Mouse (Mus musculus) heart, postnatal 36 days (tissue): ENCODE data around the gene Gm18596. TPM values are rescaled to one million over a fixed set of nuclear protein-coding genes. Genes with fewer than 3 reads are reported as not detected.
"Not testable (repeated sequence)": the region's sequence is repeated elsewhere in the genome, so short reads cannot be mapped to it uniquely, and the experiment has no call there.

Experiments used
- DNase-seq, 2 experiments: peaks; one replicate each; pipeline ENCODE4 v3.0.0; 2021 to 2022
- intact Hi-C: fragments of 180-260 bp; cut with DNase I; formaldehyde crosslinking; loops from one replicate; pipeline ENCODE4 v1.15.1; 2025
- total RNA-seq, 2 experiments: library from RNA; stranded (reverse); gene quantifications; 2 replicates each; pipeline ENCODE4 v1.2.3; 2021

Gene Gm18596
- total RNA-seq, 2 experiments from 2014 or later = not detected

DNA sequence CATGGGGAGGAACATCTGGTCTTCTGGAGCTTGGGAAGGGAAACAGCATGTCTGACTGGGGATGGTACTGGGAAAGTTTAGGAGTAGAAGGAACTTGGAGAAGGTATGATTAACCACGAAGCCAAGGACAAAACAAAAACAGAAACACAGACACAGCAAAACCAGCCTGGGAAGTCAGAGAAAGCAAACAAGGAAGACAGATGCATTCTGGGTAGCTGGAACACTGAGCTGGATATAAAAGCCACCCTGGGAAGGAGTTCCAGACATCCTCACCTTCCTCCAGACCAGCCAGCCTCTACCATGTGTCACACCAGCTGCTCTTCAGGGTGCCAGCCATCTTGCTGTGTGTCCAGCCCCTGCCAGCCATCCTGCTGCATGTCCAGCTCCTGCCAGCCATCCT lies 26.9 kb downstream of the Gm18596 start, which contains the start of gene Gm10142:
Gene Gm10142 (plus strand): TSS at position 301 of the 400 bp plus-strand sequence.
- intact Hi-C loops = no loop called here

DNA sequence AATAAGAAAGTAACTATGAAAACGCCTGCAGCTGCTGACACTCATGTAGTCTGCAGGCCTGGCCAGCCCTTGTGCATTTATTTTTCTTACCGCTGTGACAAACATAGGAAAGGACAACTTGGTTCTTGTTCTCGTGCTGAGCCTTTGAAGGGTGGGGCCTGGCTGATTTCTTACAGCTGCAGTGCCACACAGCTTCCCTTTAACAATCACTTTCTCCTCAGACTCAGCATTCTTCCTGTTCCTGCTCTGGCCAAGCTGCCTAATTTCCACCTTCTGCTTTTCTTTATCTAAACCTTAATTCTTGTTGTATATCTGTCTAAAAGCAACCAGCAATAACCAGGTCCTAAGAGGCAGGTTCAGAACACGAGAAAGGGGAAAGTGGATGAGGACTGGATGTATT lies 28.7 kb downstream of the Gm18596 start:
- intact Hi-C loops = loop anchor here (5.0 kb wide), 1 partner anchor 164 kb away; no protein-coding TSS in a partner anchor

More for the DNA sequence above, 26.9 kb downstream of the Gm18596 start, which contains the start of gene Gm10142:
- no peak for DNase-seq

DNA sequence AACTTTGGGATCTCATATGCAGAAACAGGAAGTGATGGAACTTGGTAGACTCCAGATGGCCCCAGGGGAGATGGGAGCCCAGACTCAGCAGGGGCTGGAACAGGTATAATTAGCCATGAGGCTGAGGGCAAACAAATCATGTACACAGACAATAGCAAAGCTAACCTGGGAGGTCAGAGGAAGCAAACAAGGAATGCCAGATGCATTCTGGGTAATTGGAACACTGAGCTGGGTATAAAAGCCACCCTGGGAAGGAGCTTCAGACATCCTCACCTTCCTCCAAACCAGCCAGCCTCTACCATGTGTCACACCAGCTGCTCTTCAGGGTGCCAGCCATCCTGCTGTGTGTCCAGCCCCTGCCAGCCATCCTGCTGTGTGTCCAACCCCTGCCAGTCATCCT lies 31.3 kb downstream of the Gm18596 start, which contains the start of gene Gm10024:
Gene Gm10024 (plus strand): TSS at position 301 of the 400 bp plus-strand sequence.
- DNase-seq = not testable (repeated sequence)
- intact Hi-C loops = loop anchor here (5.0 kb wide), 1 partner anchor 166 kb away; no protein-coding TSS in a partner anchor

More for the DNA sequence above, 28.7 kb downstream of the Gm18596 start:
- DNase-seq = peak in 1 of 2 experiments; percentile 2

DNA sequence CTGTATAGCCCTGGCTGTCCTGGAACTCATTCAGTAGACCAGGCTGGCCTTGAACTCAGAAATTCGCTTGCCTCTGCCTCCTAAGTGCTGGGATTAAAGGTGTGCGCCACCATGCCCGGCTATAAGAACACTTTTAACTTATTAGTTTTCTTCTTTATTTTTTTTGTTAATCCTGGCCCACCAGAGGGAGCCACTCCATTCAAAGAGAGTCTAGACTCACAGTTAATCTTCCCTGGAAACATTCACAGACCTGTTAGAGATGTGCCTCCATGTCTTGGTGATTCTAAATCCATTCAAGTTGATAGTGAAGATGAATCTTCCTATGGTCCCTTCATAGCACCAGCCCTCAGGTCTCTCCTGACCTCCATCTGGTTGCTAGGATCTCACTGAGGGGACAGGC lies 32.6 kb downstream of the Gm18596 start:
- DNase-seq = no peak
- intact Hi-C loops = loop anchor here (5.0 kb wide), 1 partner anchor 167 kb away; no protein-coding TSS in a partner anchor

DNA sequence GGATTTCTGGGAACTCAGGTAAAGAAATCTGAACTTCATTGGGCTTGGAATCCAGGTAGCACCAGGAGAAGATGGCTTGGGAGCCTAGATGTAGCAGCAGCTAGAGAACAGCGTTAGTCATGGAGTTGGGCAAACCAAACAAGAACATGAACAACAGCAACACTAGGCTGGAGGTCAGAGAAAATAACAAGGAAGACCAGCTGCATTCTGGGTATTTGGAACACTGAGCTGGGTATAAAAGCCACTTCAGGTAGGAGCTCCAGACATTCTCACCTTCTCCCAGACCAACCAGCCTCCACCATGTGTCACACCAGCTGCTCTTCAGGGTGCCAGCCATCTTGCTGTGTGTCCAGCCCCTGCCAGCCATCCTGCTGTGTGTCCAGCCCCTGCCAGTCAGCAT lies 36.1 kb downstream of the Gm18596 start, which contains the start of gene Gm10272:
Gene Gm10272 (plus strand): TSS at position 301 of the 400 bp plus-strand sequence.
- intact Hi-C loops = no loop called here
- no peak for DNase-seq

DNA sequence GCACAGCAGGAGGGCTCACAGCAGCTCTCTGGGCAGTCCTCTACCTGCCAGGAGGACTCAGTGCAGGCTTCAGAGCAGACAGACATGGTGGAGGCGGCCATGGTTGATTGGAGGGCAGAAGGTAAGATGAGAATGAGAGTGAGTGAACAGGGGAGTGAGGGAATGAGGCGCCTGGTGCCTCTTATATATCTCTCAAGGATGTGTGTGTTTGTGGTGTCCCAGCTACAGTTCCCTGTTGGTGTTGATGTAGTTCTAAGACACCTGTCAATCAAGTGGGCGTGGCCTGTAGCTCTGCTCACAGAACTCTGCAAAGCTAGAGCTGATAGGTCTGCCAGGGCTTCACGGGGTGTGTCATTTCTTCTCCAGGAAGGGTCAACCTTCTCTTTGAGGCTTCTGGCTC lies 45.3 kb downstream of the Gm18596 start, which contains the start of gene Gm9508:
Gene Gm9508 (minus strand): TSS at position 101 of the 400 bp plus-strand sequence.
- DNase-seq = no peak
- intact Hi-C loops = no loop called here

Other genes starting within 250 kb of the Gm18596 start
- 10 to 100 TPM in 1 of 2 experiments, 1 to 10 TPM in 1; 9.8 to 10.5 TPM for gene Fam207a, start 226.9 kb downstream of the Gm18596 start, total RNA-seq
- 1 to 10 TPM; 7.1 to 9.2 TPM for gene Itgb2, start 212.4 kb downstream of the Gm18596 start, total RNA-seq
- gene Pttg1ip, start 160.9 kb downstream of the Gm18596 start, total RNA-seq = 100 to 1,000 TPM; 137 to 138 TPM
- gene Sumo3, start 136.5 kb downstream of the Gm18596 start, total RNA-seq = 10 to 100 TPM; 52.9 to 58.9 TPM
- gene Gm49325, start 136.4 kb downstream of the Gm18596 start, total RNA-seq = 10 to 100 TPM; 10.6 to 17.6 TPM
- 10 to 100 TPM; 65.2 to 73.4 TPM for gene Ube2g2, start 120.4 kb downstream of the Gm18596 start, total RNA-seq
- gene Tspear, start 56.1 kb downstream of the Gm18596 start, total RNA-seq = not detected
- not detected for gene Gm19402, start 51.9 kb downstream of the Gm18596 start, total RNA-seq
- not detected for gene Gm9508, start 45.4 kb downstream of the Gm18596 start, total RNA-seq
- gene Gm10272, start 36.0 kb downstream of the Gm18596 start, total RNA-seq = not detected
- gene Gm10024, start 31.2 kb downstream of the Gm18596 start, total RNA-seq = not detected
- not detected for gene Gm10142, start 26.8 kb downstream of the Gm18596 start, total RNA-seq
- gene Krtap12-1, start 22.0 kb downstream of the Gm18596 start, total RNA-seq = not detected
- not detected for gene Gm10100, start 16.2 kb downstream of the Gm18596 start, total RNA-seq
- gene Gm9736, start 8.7 kb upstream of the Gm18596 start, total RNA-seq = not detected
- not detected for gene Gm3233, start 17.0 kb upstream of the Gm18596 start, total RNA-seq
- gene Gm3238, start 28.7 kb upstream of the Gm18596 start, total RNA-seq = not detected
- gene Gm7138, start 34.3 kb upstream of the Gm18596 start, total RNA-seq = not detected
- not detected for gene Gm3250, start 39.9 kb upstream of the Gm18596 start, total RNA-seq
- gene Gm7137, start 45.6 kb upstream of the Gm18596 start, total RNA-seq = not detected
- gene Gm9639, start 52.4 kb upstream of the Gm18596 start, total RNA-seq = not detected
- gene Gm19668, start 56.5 kb upstream of the Gm18596 start, total RNA-seq = not detected
- not detected for gene Gm9507, start 69.2 kb upstream of the Gm18596 start, total RNA-seq
- gene Gm2696, start 72.0 kb upstream of the Gm18596 start, total RNA-seq = not detected
- not detected for gene Krtap10-4, start 84.5 kb upstream of the Gm18596 start, total RNA-seq
- gene Krtap10-10, start 93.3 kb upstream of the Gm18596 start, total RNA-seq = not detected
- not detected for gene Gm36176, start 104.2 kb upstream of the Gm18596 start, total RNA-seq
- not detected for gene Gm10318, start 110.2 kb upstream of the Gm18596 start, total RNA-seq
- not detected for gene Gm3285, start 119.3 kb upstream of the Gm18596 start, total RNA-seq
- gene Lrrc3, start 159.9 kb upstream of the Gm18596 start, total RNA-seq = under 1 TPM; 0.54 to 0.94 TPM
- gene Trpm2, start 227.9 kb upstream of the Gm18596 start, total RNA-seq = 1 to 10 TPM in 1 of 2 experiments, under 1 TPM in 1; 0.31 to 1.5 TPM
- gene 1810043G02Rik, start 235.9 kb upstream of the Gm18596 start, total RNA-seq = 10 to 100 TPM in 1 of 2 experiments, 1 to 10 TPM in 1; 9.3 to 10.3 TPM